Mouse (Mus musculus) granulocyte monocyte progenitor cell, adult 5-6 weeks (primary cell): ENCODE data around the gene Dpep2nb. TPM values are rescaled to one million over a fixed set of nuclear protein-coding genes. Genes with fewer than 3 reads are reported as not detected.
"Not testable (repeated sequence)": the region's sequence is repeated elsewhere in the genome, so short reads cannot be mapped to it uniquely, and the experiment has no call there.

Experiments used
- ATAC-seq: replicated peaks from 2 replicates; pipeline ENCODE4 v1.8.0; 2016; ENCODE audit warnings: mild to moderate bottlenecking, moderate TSS enrichment, inconsistent platforms; ENCODE audit not compliant: poor library complexity, severe bottlenecking
- total RNA-seq, 2 experiments: library from RNA; stranded (forward) in 1 of 2; stranded (reverse) in 1 of 2; fragments of 200-712, 200-1000 nt in 1 of 2; fragments of >200 nt in 1 of 2; fragmentation: Nextera tagmentation in 1 of 2; gene quantifications; 2 replicates each; pipeline ENCODE4 v1.2.3; 2014 to 2017

Dpep2nb gene
- total RNA-seq, 2 experiments from 2014 or later: not detected

DNA sequence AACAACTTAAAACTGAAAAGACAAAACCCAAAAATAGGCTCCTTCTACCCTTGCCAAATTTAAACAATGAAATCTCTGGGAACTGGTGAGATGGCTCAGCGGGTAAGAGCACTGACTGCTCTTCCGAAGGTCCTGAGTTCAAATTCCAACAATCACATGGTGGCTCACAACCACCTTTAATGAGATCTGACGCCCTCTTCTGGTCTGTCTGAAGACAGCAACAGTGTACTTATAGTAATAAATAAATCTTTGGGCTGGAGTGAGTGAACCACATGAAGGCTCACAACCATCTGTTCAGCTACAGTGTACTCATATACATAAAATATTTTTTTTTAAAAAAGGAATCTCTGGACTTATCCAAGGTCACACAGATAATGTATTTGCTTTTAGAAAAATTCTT, 2.1 kb upstream of the Dpep2nb start:
- ATAC-seq: not testable (repeated sequence)

- ATAC-seq: peak; percentile 50
Measured at GRCm38 (mm10) chr8:106007135-106007534, 1.4 kb upstream of the Dpep2nb start.

DNA sequence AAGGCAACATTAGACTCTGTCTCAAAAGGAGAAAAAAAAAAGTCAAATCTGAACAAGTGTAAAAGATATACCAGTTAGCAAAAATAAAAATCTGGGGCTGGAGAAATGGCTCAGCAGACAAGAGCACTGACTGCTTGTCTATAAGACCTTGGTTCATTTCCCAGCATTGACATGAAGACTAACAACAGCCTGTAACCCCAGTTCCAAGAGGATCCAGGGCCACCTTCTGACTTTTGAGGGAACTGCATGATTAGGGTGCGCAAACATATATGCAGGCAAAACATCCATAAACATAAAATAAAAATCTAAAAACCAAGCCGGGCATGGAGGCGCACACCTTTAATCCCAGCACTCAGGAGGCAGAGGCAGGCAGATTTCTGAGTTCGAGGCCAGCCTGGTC, 638 bp upstream of the Dpep2nb start:
- no peak for ATAC-seq

DNA sequence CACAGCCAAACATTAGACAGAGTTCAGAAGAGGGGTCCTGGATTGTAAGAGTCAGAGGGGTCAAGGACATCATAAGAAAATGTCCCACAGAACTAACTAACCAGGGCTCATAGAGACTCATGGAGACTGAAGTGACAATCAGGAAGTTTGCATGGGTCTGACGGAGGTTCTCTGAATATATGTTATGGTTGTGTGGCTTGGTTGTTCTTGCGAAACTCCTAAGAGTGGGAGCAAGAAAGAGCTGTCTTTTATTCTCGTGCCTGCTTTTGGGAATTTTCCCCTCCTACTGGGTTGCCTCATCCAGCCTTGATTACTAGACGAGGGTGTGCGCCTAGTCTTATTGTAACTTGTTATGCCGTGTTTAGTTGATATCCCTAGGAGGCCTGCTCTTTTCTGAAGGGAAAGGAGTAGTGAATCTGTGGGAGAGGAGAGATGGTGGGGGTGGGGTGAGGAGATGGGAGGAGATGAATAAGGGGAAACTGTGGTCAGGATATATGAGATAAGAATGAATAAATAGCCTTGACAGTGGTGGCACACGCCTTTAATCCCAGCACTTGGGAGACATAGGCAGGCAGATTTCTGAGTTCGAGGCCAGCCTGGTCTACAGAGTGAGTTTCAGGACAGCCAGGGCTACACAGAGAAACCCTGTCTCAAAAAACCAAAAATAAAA, 1.1 kb downstream of the Dpep2nb start:
- peak; percentile 80 for ATAC-seq

DNA sequence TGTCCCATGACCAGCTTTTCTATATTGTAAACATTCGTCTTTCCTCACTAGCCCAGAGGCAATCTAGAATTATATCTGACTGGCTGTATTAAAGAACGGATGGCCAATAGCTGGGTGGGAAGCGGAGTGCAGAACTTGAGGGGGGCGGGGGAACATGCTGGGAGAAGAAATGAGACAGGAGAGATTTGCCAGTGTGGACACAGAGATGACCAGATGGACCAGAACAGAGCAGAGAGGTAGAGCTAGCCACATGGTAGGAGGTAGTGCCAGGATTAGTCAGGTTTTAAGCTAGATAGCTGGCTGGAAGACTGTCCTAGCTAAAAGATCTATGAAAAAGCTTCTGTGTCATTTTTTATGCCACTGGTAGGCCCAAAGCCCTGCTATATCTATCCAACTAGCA, 3.9 kb downstream of the Dpep2nb start:
- no peak for ATAC-seq

DNA sequence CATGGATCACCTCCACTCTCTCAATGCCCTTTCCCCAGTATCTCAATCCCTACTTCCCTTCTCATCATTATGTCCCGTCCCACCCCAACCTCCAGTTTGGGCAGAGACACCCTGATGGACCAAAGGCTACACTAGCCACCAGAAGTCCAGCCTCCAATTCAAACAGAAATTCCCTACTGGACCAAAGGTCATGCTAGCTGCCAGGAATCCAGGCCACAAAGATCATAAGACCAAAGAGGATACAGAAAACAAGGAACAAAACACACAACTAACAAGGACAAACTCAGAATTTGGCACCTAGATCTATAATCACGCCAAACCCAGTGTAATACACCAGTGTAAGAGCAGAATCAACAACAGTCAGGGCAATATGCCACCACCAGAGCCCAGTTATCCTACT, 6.8 kb downstream of the Dpep2nb start:
- ATAC-seq: no peak

- ATAC-seq: peak; percentile 97
Measured at GRCm38 (mm10) chr8:105996359-105996758, 9.4 kb downstream of the Dpep2nb start.

GRCm38 (mm10) chr8:105993226-105993625, 12.5 kb downstream of the Dpep2nb start:
- no peak for ATAC-seq

GRCm38 (mm10) chr8:105992499-105992898, 13.3 kb downstream of the Dpep2nb start:
- ATAC-seq: no peak

DNA sequence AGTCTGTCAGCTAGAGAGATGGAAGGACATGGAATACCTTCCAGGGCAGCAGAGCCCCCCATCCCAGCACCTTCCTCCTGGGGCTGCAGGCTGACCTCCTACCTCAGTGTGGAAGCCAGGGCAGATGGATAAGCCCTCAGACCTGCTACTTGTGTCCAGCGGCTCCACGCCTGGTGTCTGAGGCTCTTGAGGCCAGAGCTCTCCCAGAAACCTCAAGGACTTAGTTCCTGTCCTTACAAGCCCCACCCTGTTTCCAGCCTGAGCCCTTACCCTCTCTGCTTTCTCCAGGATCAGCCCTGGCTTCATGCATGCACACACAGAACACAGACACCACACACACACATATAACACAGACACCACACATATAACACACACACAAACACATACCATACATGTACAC, 14.2 kb downstream of the Dpep2nb start:
- no peak for ATAC-seq

GRCm38 (mm10) chr8:105990856-105991387, 14.9 kb downstream of the Dpep2nb start, which contains the start of gene Dus2:
Dus2 (plus strand) TSS chr8:105991337.
- ATAC-seq: peak; percentile 88

- no peak for ATAC-seq
Measured at GRCm38 (mm10) chr8:105988546-105988945, 17.2 kb downstream of the Dpep2nb start.

- ATAC-seq: peak; percentile 97
Measured at GRCm38 (mm10) chr8:105983406-105983805, 22.4 kb downstream of the Dpep2nb start.

- no peak for ATAC-seq
Measured at GRCm38 (mm10) chr8:105981146-105981545, 24.6 kb downstream of the Dpep2nb start.

DNA sequence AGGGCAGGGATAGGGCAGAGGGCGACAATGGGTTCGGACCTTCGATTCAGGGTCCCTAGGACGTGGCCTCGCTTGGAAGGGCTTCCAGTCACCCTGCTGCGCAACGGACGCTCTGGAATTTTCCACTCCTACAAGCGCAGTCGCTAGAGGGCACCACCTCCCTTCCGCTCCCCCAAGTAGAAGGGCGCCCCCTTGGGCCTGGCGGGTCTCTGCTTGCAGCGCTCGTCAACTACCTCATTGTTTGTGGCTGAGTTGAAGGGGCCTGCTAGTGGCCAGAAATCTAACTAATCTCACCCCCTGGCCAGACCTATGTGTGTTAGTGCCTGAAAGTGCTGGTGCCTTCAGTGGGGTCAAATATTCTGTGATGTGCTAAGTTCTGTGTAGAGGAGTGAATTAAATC, 26.4 kb downstream of the Dpep2nb start, which contains the start of gene Dpep3:
Gene Dpep3 (minus strand): TSS at position 105 of the 400 bp plus-strand sequence.
- no peak for ATAC-seq

- ATAC-seq: peak; percentile 76
Measured at GRCm38 (mm10) chr8:105975363-105975762, 30.4 kb downstream of the Dpep2nb start.

DNA sequence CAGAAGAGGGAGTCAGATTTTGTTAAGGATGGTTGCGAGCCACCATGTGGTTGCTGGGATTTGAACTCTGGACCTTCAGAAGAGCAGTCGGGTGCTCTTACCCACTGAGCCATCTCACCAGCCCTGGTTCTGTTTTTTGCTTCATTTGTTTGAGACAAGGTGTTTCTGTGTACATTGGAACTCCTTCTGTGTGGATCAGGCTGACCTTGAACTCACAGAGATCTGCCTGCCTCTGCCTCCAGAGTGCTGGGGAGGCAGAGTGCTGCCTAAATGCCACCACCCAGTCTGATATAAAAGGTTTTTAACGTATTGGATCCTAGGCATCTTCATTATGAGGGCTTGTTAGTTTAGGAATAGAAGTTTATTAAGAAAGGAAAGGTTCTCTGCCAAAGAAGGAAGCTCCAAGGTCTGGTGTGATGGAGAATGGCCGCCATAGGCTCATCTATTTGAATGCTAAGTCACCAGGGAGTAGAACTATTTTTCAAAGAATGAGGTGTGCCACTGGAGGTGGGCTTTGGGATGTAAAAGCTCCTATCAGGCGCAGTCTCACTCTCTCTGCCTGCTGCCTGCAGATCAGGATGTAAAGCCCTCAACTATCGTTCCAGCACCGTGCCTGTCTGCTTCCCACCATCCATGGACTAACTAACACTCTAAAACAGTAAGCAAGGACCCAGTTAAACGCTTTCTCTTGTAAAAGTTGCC, 34.6 kb downstream of the Dpep2nb start:
- no peak for ATAC-seq

DNA sequence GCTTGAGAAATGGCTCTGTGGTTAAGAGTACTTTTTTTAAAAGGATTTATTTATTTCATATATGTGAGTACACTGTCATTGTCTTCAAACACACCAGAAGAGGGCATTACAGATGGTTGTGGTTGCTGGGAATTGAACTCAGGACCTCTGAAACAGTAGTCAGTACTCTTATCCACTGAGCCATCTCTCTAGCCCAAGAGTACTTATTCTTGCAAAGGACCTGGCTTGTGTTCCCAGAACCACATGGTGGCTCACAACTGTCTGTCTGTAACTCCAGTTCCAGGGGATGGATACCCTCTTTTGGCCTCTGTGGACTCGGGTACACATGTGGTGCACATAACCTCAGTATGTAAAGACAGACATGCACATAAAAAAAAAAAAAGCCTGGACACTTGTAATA, 36.4 kb downstream of the Dpep2nb start:
- no peak for ATAC-seq

DNA sequence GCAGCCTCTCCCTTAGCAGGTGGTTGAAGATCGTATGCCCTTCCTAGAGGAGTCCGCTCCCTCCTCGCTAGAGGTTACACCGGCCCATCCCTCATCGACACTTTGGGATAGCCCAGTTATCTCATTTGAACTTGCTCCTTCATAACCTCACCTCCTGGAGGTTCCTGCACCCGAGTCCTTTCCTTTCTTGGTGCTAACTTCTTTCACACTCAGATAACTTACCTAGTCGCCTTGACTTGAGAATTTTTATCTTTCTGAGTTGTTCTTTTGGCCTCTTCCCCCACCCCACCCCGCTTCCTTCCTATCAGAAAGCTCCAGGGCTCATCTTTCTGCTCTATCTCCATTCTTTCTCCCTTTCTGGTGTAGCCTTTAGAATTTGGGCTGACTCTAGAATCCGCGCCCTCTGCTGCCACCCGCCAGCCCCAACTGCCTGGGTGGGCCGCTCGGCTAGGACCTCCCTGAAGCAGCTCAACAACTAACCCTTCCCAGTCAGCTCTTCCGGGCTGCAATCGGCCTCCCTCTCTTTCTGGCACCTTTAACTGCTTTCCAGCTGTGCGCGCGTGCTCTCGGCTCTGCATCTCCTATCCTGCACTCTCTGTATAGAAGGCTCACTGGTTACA, 39.0 kb downstream of the Dpep2nb start:
- peak; percentile 11 for ATAC-seq

GRCm38 (mm10) chr8:105965905-105966341, 39.9 kb downstream of the Dpep2nb start, which contains the start of gene Slc12a4:
Slc12a4 (minus strand) TSS chr8:105966097.
- ATAC-seq: peak; percentile 76
